Mouse (Mus musculus) heart, adult 2 months (tissue): ENCODE data around the gene F2rl1. TPM values are rescaled to one million over a fixed set of nuclear protein-coding genes. Genes with fewer than 3 reads are reported as not detected.

Experiments used
- DNase-seq, 2 experiments: peaks; one replicate each; pipeline ENCODE4 v3.0.0; 2021
- H3K27ac ChIP-seq: fragments of 200-600 bp; 2 replicates; pipeline ENCODE4 v1.8.1; 2022
- H3K27me3 ChIP-seq: fragments of 200-500 bp; 2 replicates; pipeline ENCODE4 v1.6.1; 2012; ENCODE audit warnings: mild to moderate bottlenecking, low read length, inconsistent platforms, mixed read lengths; ENCODE audit not compliant: control insufficient read depth, insufficient read depth
- H3K36me3 ChIP-seq: fragments of 200-500 bp; 2 replicates; pipeline ENCODE4 v1.6.1; 2012; ENCODE audit warnings: low read length, inconsistent platforms; ENCODE audit not compliant: control insufficient read depth, insufficient read depth
- H3K4me1 ChIP-seq: fragments of 200-500 bp; 2 replicates; pipeline ENCODE4 v1.6.1; 2011; ENCODE audit warnings: low read length; ENCODE audit not compliant: control insufficient read depth, insufficient read depth
- H3K4me3 ChIP-seq: fragments of 200-600 bp; 2 replicates; pipeline ENCODE4 v1.8.1; 2022
- H3K79me2 ChIP-seq: fragments of 200-500 bp; replicated peaks from 2 replicates; pipeline ENCODE4 v1.6.1; 2012; ENCODE audit warnings: mild to moderate bottlenecking, inconsistent platforms, low read length, moderate library complexity, mixed read lengths; ENCODE audit not compliant: control insufficient read depth, insufficient read depth
- H3K9ac ChIP-seq: fragments of 200-500 bp; 2 replicates; pipeline ENCODE4 v1.6.1; 2012; ENCODE audit warnings: low read depth, mild to moderate bottlenecking, control low read depth, inconsistent platforms, low read length, mixed read lengths
- CTCF ChIP-seq: fragments of 200-600 bp; IDR thresholded peaks from 2 replicates; pipeline ENCODE4 v1.8.1; 2022; ENCODE audit warnings: antibody characterized with exemption, mild to moderate bottlenecking, moderate library complexity
- EP300 ChIP-seq: fragments of 200-500 bp; IDR thresholded peaks from 2 replicates; pipeline ENCODE4 v1.6.1; 2011; ENCODE audit warnings: low read depth, low read length, control low read depth; ENCODE audit not compliant: insufficient read depth
- POLR2A ChIP-seq: fragments of 200-500 bp; IDR thresholded peaks from 2 replicates; pipeline ENCODE4 v1.6.1; 2011; ENCODE audit warnings: mild to moderate bottlenecking, low read depth, low read length, control low read depth; ENCODE audit not compliant: insufficient read depth
- WGBS: fragments of 180-500 bp; shearing (Covaris S2); methylation state at CpG from one replicate; pipeline ENCODE4 v1.1.7; 2018; 5-methylcytosine and 5-hydroxymethylcytosine counted together
- intact Hi-C: fragments of 180-260 bp; cut with DNase I; formaldehyde crosslinking; loops from one replicate; pipeline ENCODE4 v1.15.1; 2025
- polyA plus RNA-seq: library from polyadenylated mRNA; depleted of rRNA; stranded (reverse); fragments of >200 nt; gene quantifications from 2 replicates; pipeline ENCODE4 v1.2.3, GENCODE M21; 2012
- total RNA-seq, 2 experiments: library from RNA; stranded (reverse); gene quantifications; 2 replicates each; pipeline ENCODE4 v1.2.3; 2021

The F2rl1 gene
- total and polyA plus RNA-seq, 3 experiments: 0.41 to 1.2 (median 0.63) TPM

DNA sequence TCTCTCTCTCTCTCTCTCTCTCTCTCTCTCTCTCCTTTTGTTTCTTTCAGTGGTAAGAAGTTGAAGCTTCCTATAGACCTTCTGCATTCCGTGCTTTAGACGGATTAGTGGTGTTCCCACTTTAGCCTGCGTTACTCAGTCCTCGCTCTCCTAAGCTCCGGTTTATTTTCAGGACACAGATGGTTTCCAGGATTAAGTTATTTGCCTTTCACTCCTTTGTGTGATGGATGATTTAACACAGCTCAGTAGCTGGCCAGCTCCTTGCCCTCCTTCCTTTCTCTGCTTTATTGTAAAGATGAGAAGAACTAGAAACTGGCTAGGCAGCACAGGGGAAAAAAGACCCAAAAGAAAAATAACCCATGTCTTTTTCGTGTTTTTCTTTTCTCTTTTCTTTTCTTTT is 23.8 kb upstream of the F2rl1 start:
- intact Hi-C loops: no loop called here
- no peaks in the 10 kb centered on the region for H3K27me3 ChIP-seq
- no peak overlapping the region for H3K9ac ChIP-seq
- H3K27ac ChIP-seq: no peak overlapping the region
- TF ChIP-seq CTCF (no peak), EP300 (no peak), POLR2A (no peak)
- H3K4me1 ChIP-seq: peaks cover 3% of the 10 kb centered on the region; the same call in 1 of the 2 replicates
- no peak overlapping the region for H3K4me3 ChIP-seq
- H3K36me3 ChIP-seq: no peaks in the 10 kb centered on the region
- no peak for DNase-seq
- 14% methylated on average over 6 of the region's 6 CpGs for WGBS
- H3K79me2 ChIP-seq: no peaks in the 10 kb centered on the region

DNA sequence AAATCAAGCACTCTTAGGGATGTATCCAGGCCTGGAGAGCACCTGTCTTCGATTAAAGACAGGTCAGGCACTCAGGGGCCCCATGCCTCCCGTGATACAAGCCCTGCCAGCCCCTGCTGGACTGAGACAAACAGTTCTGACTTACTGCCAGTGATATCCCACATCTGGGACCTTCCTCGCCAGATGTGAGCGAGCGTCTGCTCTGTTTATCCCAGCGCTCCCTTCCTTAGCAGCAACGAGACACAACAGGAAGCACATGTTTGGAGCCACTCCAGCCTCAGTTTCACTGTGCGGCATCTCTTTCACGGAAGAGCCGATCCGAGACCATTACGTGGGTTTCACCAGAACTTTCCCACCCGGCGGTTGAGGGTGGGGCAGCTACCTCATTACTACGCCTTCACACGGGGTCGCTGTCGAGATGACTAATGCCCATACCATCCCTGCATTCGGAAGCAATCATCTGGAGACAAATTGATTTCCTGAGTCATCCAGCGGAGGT is 23.3 kb upstream of the F2rl1 start:
- DNase-seq: peak; percentile 61 to 65
- H3K9ac ChIP-seq: peak overlapping the region; percentile 56
- peaks cover 3% of the 10 kb centered on the region; the same call in 1 of the 2 replicates for H3K4me1 ChIP-seq
- H3K4me3 ChIP-seq: peak overlapping the region; percentile 31
- no peaks in the 10 kb centered on the region for H3K79me2 ChIP-seq
- no peaks in the 10 kb centered on the region for H3K27me3 ChIP-seq
- TF ChIP-seq POLR2A: no peak
- TF ChIP-seq EP300: 0 out of 2 replicates have a peak, but pooled peaks have one; percentile 14
- TF ChIP-seq CTCF: no peak
- no peak overlapping the region; the same call in 1 of the 2 replicates for H3K27ac ChIP-seq
- 26% methylated on average over 20 of the region's 20 CpGs for WGBS
- H3K36me3 ChIP-seq: no peaks in the 10 kb centered on the region
- intact Hi-C loops: no loop called here

DNA sequence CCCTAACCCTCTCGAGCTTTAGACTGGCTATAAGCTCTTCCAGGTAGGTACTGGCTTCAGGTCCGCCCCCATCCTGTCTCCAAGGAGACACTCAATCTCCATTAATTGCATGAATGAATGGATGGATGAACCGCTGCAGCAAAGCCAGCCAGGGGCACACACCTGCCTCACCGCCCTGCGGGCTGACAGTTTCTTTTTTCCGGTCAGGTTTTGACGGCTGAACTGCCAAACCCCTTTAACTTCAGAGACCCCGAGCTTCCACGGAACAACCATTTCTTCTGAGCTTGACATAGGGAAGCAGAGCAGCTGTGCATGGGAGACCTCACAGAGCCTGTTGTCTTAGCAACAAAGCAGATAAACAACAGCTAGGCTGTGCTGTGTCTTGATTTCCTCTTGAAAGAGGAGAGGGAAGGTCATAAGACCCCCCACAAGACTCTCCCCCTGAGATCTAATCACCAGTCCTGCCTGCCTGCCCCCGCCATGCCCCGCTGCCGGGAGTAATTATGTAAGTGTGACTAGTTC is 22.1 kb upstream of the F2rl1 start:
- Histone ChIP-seq H3K27me3 (no peaks in the 10 kb centered on the region), H3K9ac (no peak overlapping the region), H3K27ac (no peak overlapping the region), H3K79me2 (no peaks in the 10 kb centered on the region), H3K4me3 (no peak overlapping the region), H3K4me1 (peaks cover 3% of the 10 kb centered on the region; the same call in 1 of the 2 replicates), H3K36me3 (no peaks in the 10 kb centered on the region)
- 74% methylated on average over 12 of the region's 12 CpGs for WGBS
- intact Hi-C loops: no loop called here
- DNase-seq: no peak
- no peak for TF ChIP-seq POLR2A
- no peak for TF ChIP-seq CTCF
- TF ChIP-seq EP300: no peak

DNA sequence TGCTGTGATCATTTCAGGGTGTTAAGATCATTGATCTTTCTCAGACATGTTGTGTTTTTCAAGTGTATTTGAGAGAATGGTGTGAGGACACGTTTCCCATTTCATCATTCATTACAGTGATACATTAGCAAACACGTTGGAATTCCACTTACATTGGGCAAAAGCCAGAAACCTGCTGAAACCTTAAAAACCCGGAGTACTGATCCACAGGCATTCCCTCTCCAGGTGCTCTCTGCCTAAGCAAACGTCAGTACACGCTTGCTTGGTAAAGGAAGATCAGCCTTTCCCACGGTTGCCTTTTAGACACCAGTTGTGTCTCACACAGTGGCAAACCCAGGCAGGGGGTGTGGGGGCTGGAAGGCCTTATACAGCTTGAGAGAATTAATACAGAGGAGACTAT is 21.2 kb upstream of the F2rl1 start:
- WGBS: 73% methylated on average over 6 of the region's 6 CpGs
- Histone ChIP-seq H3K9ac (no peak overlapping the region), H3K36me3 (no peaks in the 10 kb centered on the region), H3K79me2 (no peaks in the 10 kb centered on the region), H3K4me3 (no peak overlapping the region), H3K4me1 (peaks cover 3% of the 10 kb centered on the region; the same call in 1 of the 2 replicates), H3K27ac (no peak overlapping the region), H3K27me3 (no peaks in the 10 kb centered on the region)
- TF ChIP-seq POLR2A: no peak
- no peak for TF ChIP-seq EP300
- TF ChIP-seq CTCF: no peak
- intact Hi-C loops: no loop called here
- DNase-seq: no peak

GRCm38 (mm10) chr13:95545729-95546186 is 20.7 kb upstream of the F2rl1 start:
- Histone ChIP-seq H3K4me1 (peaks cover 3% of the 10 kb centered on the region; the same call in 1 of the 2 replicates), H3K27me3 (no peaks in the 10 kb centered on the region), H3K9ac (no peak overlapping the region), H3K4me3 (no peak overlapping the region), H3K27ac (no peak overlapping the region), H3K36me3 (no peaks in the 10 kb centered on the region), H3K79me2 (no peaks in the 10 kb centered on the region)
- 55% methylated on average over 7 of the region's 7 CpGs for WGBS
- intact Hi-C loops: no loop called here
- DNase-seq: no peak
- TF ChIP-seq CTCF (no peak), POLR2A (no peak), EP300 (no peak)

DNA sequence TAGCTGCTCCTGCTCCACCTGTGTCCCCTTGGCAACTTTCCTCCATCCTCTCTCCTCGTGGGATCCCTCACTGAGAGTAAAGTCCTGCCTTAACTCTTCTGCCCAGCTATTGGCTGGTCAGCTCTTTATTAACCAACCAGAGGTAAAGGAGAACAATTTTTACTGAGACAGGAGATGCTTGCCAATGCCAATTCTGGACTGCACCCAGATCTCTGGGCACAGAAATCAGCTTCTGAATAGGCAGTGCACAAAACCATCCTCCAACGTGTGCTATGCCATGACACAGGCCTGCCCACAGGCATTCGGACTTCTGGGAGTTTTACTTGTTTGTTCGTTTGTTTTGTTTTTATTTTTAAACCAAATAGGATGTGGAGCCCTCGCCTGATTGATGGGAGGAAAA is 13.0 kb upstream of the F2rl1 start:
- no peak for DNase-seq
- no peak overlapping the region for H3K27ac ChIP-seq
- intact Hi-C loops: no loop called here
- no peaks in the 10 kb centered on the region for H3K36me3 ChIP-seq
- WGBS: 79% methylated on average over 5 of the region's 5 CpGs
- no peak overlapping the region for H3K4me3 ChIP-seq
- H3K9ac ChIP-seq: no peak overlapping the region
- TF ChIP-seq CTCF (no peak), EP300 (no peak), POLR2A (no peak)
- no peaks in the 10 kb centered on the region for H3K27me3 ChIP-seq
- no peaks in the 10 kb centered on the region for H3K79me2 ChIP-seq
- peaks cover 6% of the 10 kb centered on the region for H3K4me1 ChIP-seq
